Mouse (Mus musculus) E14TG2a.4 (cell line): ENCODE results near the gene Odf2.

Experiments used
- CTCF ChIP-seq: conservative IDR thresholded peaks from 2 replicates; pipeline ENCODE4 v1.5.1; 2014; ENCODE audit warnings: low read length
- NANOG ChIP-seq: IDR thresholded peaks from 2 replicates; pipeline ENCODE4 v1.6.1; 2014; ENCODE audit warnings: borderline replicate concordance, low read length, mixed read lengths
- POU5F1 ChIP-seq: IDR thresholded peaks from 2 replicates; pipeline ENCODE4 v1.6.1; 2014; ENCODE audit warnings: low read length, borderline replicate concordance

DNA sequence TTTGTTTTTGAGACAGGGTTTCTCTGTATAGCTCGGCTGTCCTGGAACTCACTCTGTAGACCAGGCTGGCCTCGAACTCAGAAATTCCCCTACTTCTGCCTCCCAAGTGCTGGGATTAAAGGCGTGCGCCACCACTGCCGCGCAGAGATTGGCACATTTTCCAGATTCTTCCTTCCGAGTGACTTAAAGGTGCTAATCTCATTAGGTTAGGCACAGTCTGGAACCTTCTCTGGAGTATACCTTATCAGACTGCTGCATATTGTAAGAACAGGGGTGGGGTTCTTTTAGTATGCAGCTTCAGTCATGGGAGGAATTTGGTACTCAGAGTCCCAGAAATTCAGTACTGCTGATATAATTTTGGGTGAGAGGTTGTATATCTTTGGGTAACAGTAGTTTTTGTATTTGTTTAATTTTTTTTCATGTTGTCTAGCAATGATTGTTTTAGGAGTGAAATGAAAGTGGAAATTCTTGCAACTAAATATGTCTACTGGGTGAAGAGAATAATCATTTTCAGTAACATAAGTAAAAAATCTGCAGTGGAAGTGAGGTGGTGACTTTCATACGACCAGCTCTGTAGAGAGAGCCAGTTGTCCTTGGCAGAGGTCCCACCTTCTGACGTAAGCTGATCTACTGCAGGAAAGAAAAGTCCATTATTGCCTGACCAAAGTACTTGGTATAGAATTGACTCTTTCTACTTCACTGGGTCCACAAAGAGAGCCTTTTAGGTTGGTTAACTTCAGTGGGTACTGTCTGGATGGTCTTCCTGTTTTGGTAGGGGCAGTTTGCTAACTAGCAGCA, 83.0 kb downstream of the Odf2 start:
- TF ChIP-seq CTCF (no peak), NANOG (no peak), POU5F1 (no peak)
